Mouse (Mus musculus) left cerebral cortex, adult 11 months (tissue): ENCODE measurements around the gene Ppp3cb.

Experiments
- DNase-seq: peaks from one replicate; pipeline ENCODE4 v3.0.0; 2022; ENCODE audit warnings: low spot score

Gene Ppp3cb

DNA sequence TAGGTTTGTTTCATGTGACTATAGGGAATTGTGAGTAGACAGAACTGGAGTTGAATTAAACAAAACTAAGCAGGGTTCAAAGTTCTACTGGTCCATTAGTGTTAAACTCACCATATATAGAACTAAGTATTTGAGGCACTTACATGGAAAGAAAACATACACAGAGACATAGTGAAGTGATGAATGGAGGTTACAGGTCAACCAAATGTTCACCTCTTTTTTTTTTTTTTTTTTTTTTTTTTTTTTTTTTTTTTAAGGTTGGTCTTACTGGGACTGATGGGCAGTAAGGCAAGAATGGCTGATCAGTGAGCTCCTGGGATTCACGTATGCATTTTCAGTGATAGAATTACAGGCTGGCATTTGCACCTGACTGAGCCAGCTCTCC is 66.2 kb downstream of the Ppp3cb start:
- no peak for DNase-seq

GRCm38 (mm10) chr14:20479291-20480194 is 66.8 kb downstream of the Ppp3cb start, which contains the start of gene Anxa7:
Gene Anxa7 (minus strand): TSS chr14:20480133.
- peak; percentile 59 for DNase-seq

- DNase-seq, result no peak
Observed at GRCm38 (mm10) chr14:20478801-20479200, 67.6 kb downstream of the Ppp3cb start.

GRCm38 (mm10) chr14:20478385-20478784 is 68.0 kb downstream of the Ppp3cb start:
- no peak for DNase-seq

DNA sequence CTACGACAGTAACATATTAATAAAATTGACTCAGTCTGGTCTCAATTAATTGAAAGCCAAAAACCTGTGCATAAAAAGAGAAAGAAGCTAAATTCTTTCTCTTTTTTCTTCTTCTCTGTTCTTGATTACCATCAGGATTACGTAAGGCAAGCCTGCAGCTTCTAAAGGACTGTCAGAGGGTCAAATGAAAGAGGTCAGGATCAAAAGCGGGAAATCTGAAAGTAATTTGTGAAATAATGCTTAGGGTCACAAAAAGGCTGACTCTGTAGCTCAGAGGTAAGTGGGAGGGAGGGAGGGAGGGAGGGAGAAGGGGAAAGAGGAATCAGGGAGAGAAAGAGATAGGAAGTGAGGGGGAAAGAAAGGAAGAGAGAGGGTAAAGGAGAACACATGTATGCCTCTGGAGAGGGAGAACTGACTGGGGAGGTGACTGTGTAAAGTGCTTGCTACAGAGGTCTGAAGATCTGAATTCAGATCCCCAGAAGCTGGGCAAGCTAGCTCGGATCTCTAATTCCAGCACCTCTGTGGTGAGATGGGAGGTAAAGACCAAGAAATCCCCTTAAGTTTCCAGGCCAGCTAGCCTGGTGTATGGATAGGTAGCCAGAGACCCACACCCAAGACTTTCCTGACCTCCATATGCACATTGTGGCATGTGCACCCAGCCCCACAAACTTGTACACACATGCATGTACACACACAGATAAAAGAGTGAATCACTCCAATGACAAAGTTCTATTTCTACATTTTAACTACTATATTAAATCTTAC is 68.9 kb downstream of the Ppp3cb start:
- no peak for DNase-seq

GRCm38 (mm10) chr14:20460216-20460615 is 86.2 kb downstream of the Ppp3cb start:
- DNase-seq, result no peak

DNA sequence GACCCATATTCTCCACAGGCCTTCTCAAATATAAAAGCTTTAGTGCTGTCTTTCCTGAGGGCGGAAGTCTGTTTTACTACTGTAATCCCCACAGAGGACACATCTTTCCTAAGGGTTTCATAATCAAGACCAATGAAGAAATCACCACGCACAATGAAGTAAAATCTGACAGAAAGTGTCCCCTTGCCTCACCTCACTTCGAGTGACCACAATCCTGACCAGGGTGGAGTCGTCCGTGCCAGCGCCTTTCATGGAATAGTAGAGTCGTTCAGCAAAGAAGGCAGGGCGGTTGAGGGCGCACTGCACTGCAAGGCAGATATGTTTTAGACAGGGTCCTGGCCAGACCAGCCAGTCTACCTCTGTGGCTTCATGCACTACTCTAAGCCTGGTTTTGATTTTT is 88.0 kb downstream of the Ppp3cb start:
- DNase-seq, result no peak

- no peak for DNase-seq
Observed at GRCm38 (mm10) chr14:20452929-20453328, 93.4 kb downstream of the Ppp3cb start.

DNA sequence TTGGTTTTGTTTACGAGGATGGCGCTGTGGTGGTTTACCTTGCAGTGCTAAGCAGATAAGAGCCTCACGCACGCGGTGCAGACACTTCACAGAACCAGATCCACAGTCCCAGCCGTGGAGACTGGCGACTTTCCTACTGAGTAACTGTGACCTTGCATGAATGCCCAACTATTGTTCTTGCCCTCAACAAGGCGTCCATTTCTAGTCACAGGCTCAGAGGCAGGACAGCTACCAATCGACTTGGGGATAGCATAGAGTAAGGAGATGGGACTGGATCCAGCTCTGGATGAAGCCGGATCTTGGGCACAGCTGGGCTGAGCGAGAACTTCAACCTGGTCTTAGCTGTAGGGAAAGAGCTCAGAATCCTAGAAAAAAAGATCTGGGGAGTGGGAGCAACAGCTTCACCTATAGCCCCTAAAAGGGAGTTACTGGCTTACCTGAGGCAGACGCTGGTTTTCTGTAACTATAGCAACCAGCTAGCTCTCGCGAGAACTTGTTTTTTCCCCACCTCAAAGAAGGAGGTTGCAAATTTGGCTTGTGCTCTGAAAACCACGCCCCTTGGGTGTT is 94.5 kb downstream of the Ppp3cb start, which contains the start of gene Cfap70:
Gene Cfap70 (minus strand): TSS at position 462 of the 567 bp plus-strand sequence.
- peak; percentile 35 for DNase-seq

- no peak for DNase-seq
Observed at GRCm38 (mm10) chr14:20451302-20451701, 95.1 kb downstream of the Ppp3cb start.
